Mouse (Mus musculus) mesoderm, embryonic 11.5 days (tissue): ENCODE measurements at regions not wholly inside any gene's neighbourhood (a gene's known extent, or its start where the extent isn't known, plus 50 kb on each side); places are given as distances from the start of the nearest gene placed in this dataset.

Experiments
- DNase-seq: peaks from one replicate; pipeline ENCODE4 v3.0.0-alpha.2; 2012; ENCODE audit warnings: low read depth, low spot score

DNA sequence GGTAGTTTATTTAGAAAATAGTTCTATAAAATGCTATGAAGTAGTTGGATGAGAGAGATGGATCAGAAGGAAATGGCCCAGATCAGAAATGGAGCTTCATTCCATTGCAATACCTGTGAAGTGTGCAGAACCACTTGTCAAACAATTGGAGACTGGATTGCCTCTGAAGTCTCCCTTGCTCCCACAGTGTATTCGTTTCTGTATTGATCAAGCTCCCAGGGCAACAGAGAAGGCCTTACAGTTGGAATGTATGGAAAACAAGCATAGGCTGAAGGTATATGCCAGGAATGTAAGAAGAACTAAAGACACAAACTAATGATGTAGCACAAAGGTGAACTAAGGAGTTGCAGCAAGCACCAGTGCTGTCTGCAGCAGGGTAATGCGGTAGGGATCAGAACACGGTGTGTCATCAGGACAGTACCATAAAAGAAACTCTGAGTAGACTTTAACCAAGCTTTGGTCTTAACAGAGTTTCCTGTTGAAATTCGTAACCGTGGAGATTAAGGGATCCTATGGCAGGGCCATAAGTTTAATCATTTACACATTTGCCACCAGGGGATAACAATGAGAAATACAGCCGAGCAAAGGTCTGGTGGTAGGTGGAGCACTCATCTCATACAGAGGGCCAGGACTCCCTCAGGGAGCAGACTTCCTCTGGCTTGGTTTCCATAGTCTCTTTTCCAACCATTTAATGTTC, 732.9 kb upstream of the 2610301B20Rik start:
- DNase-seq, result no peak

DNA sequence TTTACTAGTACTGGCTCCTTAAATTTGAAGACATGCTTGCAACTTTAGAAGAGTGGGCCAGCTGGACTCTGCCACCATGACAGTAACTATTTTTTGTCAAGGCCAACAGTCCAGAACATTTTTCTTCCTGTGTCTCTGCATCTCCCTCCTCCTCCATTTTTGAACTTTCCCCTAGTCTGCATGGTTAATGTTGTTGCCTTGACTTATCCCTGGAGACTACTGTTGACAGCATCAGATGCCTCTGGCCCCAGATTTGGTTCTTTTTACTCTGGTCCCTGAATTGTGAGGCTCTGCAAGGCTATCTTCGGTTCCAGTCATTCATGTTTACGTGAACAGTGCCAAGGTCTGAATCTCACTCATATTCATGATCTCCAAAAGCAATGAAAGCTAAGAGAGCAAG, 724.4 kb upstream of the 2610301B20Rik start:
- no peak for DNase-seq

DNA sequence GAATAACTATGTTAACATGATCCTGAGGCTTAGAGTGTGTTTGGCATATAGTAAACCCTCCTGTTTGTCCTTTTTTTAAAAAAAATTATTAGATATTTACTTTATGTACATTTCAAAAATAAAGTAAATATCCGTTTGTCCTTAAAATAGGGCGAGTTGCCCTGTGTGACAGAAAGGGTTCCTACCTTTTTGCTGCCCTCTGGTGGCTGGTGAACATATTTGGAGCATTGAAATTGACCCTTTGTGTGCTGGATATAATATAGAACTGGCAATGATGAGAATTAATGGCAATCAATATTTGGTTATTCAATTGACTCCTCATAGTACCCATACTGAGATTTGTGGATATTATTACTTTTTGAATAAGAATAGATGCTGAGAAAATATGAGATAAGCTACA, 723.8 kb upstream of the 2610301B20Rik start:
- DNase-seq, result peak; percentile 42

DNA sequence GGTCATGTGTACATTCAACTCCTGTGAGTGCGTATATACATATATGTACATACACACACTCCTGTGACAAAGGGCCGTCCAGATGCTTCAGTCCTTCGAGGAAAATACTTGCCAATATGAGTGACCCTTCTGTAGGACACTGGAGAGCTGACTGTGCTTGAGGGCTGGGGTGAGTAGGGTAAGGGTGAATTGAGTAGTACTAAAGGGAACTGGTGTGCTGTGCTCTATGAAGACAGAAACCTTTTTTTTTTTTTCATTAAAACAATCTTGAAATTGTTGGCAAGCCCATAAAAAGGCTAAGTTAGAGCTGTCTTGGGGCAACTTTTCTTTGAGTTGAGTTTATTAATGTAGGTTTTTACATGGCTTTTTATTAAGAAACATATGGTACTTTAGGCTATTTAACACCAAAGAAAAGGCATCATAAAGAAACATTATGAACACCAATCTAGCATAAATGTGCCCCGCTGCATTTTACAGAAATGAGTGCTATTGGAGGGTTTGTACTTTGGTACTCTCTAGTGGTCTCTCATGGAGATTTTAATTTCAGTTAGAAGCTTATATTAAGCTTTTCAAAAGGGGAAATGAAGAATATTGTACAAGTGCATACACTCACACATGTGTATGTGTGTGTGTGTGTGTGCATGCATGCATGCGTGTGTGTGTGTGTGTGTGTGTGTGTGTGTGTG, 718.5 kb upstream of the 2610301B20Rik start:
- no peak for DNase-seq

DNA sequence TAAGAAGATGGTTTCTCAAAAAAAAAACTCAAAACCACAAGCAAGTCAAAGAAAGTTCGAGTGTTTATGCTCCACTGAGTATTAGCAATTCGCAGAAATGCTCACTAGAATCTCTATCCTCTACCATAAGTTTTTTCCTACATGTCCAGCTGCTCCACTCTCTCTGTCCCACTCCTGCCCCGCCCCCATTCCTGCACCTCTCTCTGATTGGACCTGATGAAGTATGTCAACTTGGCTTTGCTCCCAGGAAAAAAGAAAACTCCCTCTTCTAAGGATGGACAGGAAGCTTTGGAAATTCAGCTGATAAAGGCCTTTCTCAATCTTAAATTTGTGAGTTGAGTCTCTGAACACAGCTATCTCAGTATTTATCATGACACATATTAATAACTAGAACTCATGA, 684.4 kb upstream of the 2610301B20Rik start:
- DNase-seq, result no peak

DNA sequence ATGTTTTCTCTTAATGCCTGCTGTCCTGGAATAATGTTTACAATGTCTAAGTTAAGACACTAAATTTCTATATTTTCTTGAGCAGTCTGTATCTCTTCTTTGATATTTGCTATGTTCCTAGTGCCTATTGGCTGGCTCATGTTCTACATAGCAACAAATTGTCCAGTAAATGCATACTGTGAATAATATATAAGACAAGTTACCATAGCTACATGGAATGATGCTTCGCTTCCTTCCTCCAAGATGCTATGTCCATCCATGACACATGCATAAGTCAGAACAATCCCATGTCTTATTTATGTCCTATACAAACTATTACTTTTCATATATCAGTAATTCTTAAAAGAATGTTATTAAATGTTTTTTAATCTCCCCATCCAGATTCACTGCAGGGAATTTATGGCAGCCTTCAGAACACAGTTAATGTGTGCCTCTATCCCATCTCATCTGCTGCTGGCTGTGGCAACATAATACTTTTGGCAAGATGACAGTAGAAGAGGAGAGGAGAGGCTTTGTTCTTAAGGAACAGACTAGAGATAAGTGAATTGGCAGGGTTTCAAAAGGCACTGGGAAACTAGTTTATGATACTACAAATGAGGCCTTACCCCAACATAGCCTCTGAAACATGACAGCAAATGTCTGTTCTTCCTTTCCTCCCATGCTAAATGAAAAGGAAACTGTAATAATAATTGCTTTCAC, 676.9 kb upstream of the 2610301B20Rik start:
- no peak for DNase-seq

DNA sequence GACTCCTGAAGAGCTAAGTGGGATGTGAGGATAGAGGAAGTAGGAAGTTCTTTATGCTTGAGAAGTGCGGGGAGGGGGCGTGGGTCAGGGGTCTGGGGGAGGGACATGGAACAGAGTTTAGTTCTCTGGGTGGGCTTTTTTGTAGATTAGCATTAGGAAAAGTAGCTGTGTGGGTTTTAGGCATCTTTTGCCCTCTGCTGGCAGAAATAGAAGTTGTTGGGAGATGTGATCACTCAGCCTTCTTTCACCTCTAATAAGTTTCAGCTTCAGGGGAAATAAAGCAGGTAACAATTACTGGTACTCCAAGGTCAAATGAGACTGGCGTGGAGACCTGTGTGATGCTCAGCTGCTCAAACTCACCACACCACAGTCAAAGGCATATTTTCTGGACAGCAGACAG, 672.5 kb upstream of the 2610301B20Rik start:
- DNase-seq, result no peak

DNA sequence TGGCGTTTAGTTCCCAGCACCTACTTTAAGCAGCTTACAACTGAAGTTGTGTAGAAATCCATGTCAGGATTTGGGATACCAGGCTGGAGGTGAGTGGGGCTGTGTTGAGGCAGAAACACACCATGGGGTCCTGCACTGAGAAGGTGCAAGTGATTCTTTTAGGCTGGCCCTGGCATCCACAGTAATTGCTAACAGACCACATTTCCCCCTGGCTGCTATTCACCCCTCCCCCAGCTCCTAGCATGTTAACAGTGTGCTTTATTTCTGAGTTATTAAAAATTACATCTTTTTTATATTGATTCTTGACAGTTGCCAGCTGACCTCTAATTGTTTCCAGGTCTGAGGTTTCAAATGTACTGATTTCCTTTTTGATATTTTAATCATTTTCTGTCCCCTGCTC, 670.1 kb upstream of the 2610301B20Rik start:
- DNase-seq, result no peak

DNA sequence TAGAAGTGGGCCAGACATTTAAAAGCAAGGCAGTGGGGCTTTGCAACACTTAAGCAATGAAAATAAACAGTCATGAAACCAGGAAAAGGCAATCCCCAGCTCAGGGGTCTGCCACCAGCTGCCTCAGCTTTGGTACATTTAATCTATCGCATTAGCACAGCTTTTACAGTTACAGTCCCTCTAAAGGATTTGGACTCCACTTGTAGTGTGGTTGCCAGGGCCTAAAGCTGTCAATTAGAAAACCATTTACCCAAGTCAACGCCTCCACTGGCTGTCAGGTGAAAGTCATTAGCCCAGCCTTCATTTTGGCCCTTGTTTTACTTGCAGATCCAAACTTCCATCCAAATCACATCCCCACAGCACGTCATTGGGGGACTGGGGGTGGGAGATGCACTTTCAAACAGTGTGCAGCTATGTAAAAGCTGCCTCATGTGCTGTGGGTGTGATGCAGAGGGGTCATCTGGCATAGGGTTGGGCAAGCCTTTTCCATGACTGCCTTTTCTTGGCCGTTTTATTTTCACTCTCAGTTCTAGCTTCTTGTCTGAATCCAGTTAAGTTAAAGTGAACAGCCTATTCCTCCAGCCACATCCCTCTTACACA, 664.9 kb upstream of the 2610301B20Rik start:
- DNase-seq, result no peak

DNA sequence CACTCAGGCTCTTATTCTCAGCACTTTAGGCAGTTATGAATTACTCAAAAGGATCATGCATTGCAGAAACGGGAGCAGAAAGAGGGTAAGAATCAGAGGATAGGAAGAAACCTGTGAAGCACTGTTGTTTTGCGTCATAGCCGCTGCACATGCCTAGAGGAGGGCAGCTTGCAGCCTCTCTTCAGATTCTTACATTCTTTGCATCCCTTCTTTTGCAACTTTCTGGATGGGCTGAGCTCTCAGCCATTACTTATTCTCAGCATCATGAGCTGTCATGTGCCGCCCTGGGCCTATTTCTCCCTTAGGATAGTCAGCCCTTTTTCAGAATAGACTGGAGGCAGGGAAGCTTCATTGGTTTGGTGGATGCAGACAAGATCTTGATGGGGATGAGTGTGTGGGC, 663.0 kb upstream of the 2610301B20Rik start:
- DNase-seq, result no peak

DNA sequence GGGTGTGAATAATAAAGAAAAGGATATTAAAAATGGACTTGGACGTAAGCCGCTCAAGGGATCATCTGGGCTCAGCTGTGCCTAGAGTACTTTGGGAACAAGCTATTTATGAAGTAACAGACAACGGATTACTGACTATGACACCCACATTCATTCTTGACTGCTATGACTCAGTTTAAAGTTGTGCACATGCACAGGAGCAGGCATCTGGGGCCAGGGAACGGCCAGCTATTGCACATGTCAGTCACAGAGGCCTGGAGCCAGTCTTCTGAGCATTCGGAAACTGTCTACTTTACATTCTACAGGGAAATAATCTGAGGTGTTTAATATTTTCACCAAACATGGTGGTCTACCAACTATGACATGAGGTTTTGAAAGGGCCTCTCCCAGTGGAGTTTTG, 639.0 kb upstream of the 2610301B20Rik start:
- DNase-seq, result no peak

DNA sequence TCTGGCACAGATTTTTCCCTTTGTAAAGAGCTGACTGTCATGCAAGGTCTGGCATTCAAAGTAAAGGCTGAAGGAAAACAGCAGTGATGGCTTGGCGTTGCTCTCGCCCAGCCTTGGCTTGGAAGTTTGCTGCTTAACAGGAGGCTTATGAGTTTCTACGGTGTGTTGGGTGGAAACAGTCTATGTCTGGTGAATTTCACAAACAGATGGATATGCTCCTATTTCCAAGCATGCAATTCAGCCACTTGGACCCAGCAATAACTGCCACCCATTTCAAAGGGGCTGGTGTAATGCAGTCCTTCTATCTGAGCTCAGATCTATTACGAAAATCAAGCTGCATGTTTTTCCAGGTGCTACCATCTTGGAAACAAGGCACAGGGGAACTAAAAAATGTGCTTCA, 632.2 kb upstream of the 2610301B20Rik start:
- DNase-seq, result no peak

DNA sequence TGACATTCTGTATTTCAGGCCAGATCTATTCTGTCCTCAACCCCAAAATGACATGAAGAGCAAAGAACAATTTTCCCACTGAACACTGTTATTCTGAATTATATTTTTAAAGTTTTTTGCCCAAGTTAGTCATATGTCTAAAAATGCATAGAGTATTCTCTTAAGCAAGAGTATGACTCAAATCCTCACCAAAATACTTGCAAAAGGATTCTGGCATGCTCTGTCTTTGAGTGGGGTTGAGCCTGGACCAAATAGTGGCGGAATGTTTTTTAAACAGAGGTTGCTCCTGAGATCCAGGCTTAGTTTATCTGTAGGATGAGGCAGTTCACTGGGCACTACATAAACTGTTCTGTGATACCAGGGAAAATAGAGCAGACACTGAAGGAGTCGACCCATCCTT, 631.4 kb upstream of the 2610301B20Rik start:
- no peak for DNase-seq

DNA sequence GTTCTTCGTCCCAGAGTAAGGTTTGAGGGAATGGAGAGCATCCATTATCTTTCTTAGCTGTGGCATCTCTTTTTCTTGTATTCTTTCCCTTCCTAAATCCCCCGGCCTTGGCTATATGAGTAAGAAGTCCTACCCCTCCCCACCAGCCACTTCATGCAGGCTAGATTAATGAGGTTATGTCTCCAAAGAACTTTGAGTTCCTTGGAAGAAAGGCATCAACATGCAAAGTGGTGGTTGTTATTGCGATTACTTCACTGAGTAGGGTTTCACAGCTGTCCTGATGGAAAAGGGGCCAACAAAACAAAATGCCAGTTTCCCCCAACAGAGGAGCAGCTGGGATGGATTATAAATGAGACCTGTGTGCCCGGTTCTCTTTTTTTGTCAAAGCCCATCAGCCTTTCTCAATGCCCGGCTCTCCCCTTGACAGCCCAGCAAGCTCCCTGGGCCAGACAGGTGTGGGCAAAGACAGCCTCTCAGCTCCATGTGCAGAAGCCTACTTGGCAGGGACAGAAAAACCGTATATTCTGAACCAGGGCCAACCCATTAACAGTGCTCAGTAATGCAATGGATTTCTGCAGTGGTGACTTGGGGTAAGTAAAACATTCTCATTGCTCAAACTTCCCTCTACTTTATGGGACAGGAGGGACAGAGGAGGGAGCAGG, 620.1 kb upstream of the 2610301B20Rik start:
- no peak for DNase-seq

DNA sequence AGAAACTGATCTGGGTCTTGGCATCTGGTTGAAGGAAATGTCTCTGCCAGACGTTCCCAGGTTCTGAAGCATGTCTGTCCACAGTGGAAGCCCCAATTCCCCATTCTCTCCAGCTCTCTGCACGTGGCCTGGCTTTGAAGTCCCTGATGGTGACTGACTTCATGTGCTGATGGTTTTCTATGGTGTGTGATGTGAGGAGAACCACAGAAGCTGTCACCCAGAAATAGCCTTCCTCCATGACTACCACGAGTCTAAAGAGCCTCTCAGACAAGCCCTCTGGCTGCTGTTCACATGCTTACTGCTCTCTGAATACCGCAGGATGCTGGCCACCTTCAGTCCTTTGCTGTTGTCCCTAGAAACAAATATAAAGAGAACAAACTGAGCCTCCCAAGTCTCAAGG, 616.8 kb upstream of the 2610301B20Rik start:
- DNase-seq, result no peak

DNA sequence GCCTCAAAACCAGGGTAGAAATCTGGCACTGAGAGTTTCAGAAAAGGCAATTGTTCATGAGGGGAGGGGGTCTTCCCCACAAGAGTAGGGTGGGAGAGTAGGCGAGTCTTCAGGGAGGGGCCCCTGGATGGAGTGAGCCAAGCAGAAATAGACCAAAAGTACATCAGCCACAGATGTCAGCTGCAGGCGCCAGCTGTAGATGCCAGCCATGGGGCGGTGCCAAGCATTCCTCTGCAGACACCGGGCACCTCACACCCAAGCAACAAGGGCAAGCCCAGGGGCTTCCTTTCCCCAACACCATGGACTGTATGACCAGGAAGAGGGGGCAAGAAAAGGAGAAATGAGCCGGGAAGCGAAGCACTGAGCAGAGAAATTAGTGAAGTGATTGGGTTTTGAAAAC, 613.9 kb upstream of the 2610301B20Rik start:
- DNase-seq, result no peak

DNA sequence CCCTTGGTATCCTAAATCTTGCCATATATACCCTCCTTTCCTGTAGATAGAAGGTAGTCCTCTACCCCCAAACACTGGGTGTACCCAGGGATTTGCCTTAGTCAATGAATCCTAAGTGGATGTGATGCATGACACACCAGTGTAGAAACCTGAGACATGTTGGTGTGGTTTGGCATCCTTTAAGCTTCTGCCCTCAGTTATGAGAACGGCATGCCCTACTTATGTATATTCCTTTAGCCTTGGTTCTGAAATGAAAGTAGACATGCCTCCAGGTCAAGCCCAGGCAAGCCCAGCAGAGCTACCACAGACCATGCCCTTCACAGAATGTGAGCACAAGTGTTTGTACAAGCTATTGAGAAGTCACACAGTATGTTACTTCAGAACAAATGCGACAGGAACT, 608.4 kb upstream of the 2610301B20Rik start:
- no peak for DNase-seq

DNA sequence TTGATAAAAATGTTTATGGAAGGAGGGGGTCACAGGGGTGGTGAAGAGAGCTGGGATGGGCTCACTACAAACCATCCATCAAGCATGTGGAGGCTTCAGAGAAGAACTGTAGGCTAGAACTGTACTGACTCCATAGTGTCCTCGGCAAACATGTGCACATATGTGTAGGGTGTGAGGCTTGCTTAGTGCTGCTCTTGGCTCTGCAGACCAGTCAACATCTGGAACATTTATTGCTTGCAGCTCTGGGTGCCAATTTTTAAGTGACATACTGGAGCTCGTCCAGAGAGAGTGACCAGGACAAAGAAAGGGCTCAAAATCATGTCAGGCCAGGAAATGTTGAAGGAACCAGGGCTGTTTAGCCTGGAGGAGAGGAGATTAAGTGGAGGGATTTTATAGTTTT, 588.7 kb upstream of the 2610301B20Rik start:
- no peak for DNase-seq

DNA sequence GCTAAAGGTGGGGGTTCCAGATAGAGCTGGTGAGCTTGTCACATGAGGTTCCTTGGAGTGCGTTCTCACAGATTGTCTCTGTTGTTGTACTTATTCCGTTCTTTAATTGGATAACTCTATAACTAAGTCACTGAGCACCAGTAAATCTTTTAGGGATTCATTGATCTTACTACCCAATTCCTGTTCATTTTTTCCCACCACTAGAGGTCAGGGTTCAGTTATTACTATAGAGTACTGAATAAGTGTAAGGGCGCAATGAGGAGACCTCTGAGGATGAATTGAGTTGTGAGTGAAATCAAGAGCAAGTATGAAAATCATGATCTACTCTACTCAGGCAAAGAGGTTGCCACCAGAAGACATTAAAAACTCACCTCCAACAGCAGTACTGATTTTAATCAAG, 584.0 kb upstream of the 2610301B20Rik start:
- no peak for DNase-seq

DNA sequence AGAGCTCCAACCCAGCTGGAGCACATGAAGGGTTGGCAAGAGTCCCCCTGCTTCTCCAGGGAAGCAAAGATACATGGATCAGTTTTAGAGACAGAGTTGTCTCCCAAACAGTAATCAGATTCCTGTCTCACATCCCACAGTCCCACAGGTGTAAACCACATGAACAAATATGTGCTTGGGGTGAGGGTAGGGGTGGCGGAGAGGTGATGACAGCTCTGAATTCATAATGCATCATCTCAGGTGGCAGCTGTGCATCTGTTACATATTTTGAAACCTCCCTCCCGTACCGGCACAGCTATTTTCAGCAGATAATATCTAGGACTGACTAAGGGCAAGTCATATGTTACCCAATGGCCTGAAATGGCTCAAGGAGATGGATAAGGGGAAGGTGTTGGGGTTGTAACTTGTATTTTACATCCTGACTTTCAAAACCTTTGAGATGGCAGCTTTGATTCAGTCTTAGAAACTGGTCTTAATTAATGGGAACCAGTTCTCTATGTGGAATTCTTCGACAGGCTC, 579.2 kb upstream of the 2610301B20Rik start:
- peak; percentile 37 for DNase-seq

DNA sequence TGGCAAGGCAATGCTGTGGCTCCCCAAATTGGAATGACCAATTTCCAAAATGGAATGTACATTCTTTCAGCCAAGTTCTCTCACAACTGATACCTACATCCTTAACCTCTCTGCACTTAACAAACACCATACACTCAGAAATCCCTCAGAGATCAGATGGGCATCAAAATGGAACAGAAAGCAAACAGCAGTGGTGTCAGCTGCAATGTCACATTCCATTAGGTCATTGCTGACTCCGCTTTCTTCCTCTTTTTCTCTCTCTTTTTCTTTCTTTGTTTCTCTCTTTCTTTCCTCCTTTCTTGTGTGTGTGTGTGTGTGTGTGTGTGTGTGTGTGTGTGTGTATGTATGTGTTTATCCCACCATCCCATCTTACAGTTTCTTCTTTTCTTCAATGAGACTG, 578.1 kb upstream of the 2610301B20Rik start:
- no peak for DNase-seq

DNA sequence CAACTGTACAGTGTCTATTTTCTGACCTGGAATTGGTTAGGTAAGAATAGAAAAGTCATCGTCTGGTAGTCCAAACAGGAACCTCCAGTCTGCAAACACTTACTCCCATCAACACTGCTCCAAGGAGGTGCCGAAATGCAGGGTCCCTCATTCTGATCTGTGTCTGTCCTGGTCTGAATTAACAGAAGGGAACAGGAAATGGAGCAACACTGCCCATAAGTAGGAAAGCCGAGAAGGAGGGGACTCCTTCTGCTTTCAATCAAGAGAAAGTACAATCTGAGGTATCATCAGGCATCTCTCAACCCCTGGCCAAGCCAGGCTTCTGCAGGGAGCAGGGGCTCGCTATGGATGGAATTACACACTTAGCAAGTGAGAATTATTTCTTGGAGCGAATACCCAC, 562.4 kb upstream of the 2610301B20Rik start:
- no peak for DNase-seq
